Mouse (Mus musculus) spleen, postnatal 4 days (tissue): Measurements from ENCODE around the gene Pex3.

Source experiments
- DNase-seq, 2 experiments: peaks; one replicate each; pipeline ENCODE4 v3.0.0; 2022; ENCODE audit warnings: low spot score in 2 of 2

Gene Pex3

GRCm38 (mm10) chr10:13552646-13553497 is at the start of gene Pex3, which contains the start of gene Adat2:
Pex3 (minus strand) TSS chr10:13553142.
Adat2 (plus strand) TSS chr10:13552894.
- DNase-seq: peak; percentile 91 to 97

- no peak for DNase-seq
Measured at GRCm38 (mm10) chr10:13600926-13601325, 48.0 kb upstream of the Pex3 start.

GRCm38 (mm10) chr10:13597491-13597890 is 44.5 kb upstream of the Pex3 start:
- no peak for DNase-seq

GRCm38 (mm10) chr10:13596866-13597265 is 43.9 kb upstream of the Pex3 start:
- DNase-seq: peak in 1 of 2 experiments; percentile 8

GRCm38 (mm10) chr10:13596073-13596472 is 43.1 kb upstream of the Pex3 start:
- DNase-seq: peak in 1 of 2 experiments; percentile 8

GRCm38 (mm10) chr10:13593529-13593928 is 40.6 kb upstream of the Pex3 start:
- DNase-seq: no peak

- no peak for DNase-seq
Measured at GRCm38 (mm10) chr10:13592196-13592595, 39.3 kb upstream of the Pex3 start.

- DNase-seq: no peak
Measured at GRCm38 (mm10) chr10:13587914-13588313, 35.0 kb upstream of the Pex3 start.

- no peak for DNase-seq
Measured at GRCm38 (mm10) chr10:13577123-13577522, 24.2 kb upstream of the Pex3 start.

- no peak for DNase-seq
Measured at GRCm38 (mm10) chr10:13572410-13572809, 19.5 kb upstream of the Pex3 start.

GRCm38 (mm10) chr10:13572003-13572402 is 19.1 kb upstream of the Pex3 start:
- no peak for DNase-seq

- DNase-seq: peak in 1 of 2 experiments; percentile 44
Measured at GRCm38 (mm10) chr10:13570697-13571538, 18.0 kb upstream of the Pex3 start.

GRCm38 (mm10) chr10:13569818-13570217 is 16.9 kb upstream of the Pex3 start:
- DNase-seq: no peak

GRCm38 (mm10) chr10:13566393-13566792 is 13.5 kb upstream of the Pex3 start:
- DNase-seq: no peak

GRCm38 (mm10) chr10:13565080-13565448 is 12.1 kb upstream of the Pex3 start:
- no peak for DNase-seq

- peak; percentile 48 to 80 for DNase-seq
Measured at GRCm38 (mm10) chr10:13564364-13565079, 11.6 kb upstream of the Pex3 start.

- no peak for DNase-seq
Measured at GRCm38 (mm10) chr10:13560014-13560674, 7.2 kb upstream of the Pex3 start.

GRCm38 (mm10) chr10:13554316-13554715 is 1.4 kb upstream of the Pex3 start:
- DNase-seq: no peak

GRCm38 (mm10) chr10:13553498-13553985 is 600 bp upstream of the Pex3 start:
- DNase-seq: no peak

- no peak for DNase-seq
Measured at GRCm38 (mm10) chr10:13541721-13542120, 11.2 kb downstream of the Pex3 start.

GRCm38 (mm10) chr10:13539769-13540333 is 13.1 kb downstream of the Pex3 start:
- DNase-seq: no peak
